Mouse (Mus musculus) liver, embryonic 16.5 days (tissue): ENCODE data around the gene Vmn1r225. TPM values are rescaled to one million over a fixed set of nuclear protein-coding genes. Genes with fewer than 3 reads are reported as not detected.
"Not testable (repeated sequence)": the region's sequence is repeated elsewhere in the genome, so short reads cannot be mapped to it uniquely, and the experiment has no call there.

ENCODE experiments used
- ATAC-seq: fragments of 200-750 bp; cut with Nextera tagmentation; 2 replicates; pipeline ENCODE4 v1.8.0; 2017; ENCODE audit warnings: low read depth, mild to moderate bottlenecking, moderate number of reproducible peaks, moderate library complexity
- H3K27ac ChIP-seq: fragments of 300-500 bp; sonication (generic); 2 replicates; pipeline ENCODE4 v1.5.1; 2014; ENCODE audit warnings: mild to moderate bottlenecking, low read length
- H3K27me3 ChIP-seq: fragments of 300-500 bp; sonication (generic); 2 replicates; pipeline ENCODE4 v1.6.1; 2014; ENCODE audit warnings: low read depth, low read length, mixed read lengths; ENCODE audit not compliant: control insufficient read depth, insufficient read depth
- H3K36me3 ChIP-seq: fragments of 300-500 bp; sonication (generic); 2 replicates; pipeline ENCODE4 v1.6.1; 2014; ENCODE audit warnings: mild to moderate bottlenecking; ENCODE audit not compliant: control insufficient read depth, insufficient read depth
- H3K4me1 ChIP-seq: fragments of 300-500 bp; sonication (generic); 2 replicates; pipeline ENCODE4 v1.6.1; 2014; ENCODE audit warnings: low read depth, low read length, mixed read lengths; ENCODE audit not compliant: control insufficient read depth
- H3K4me2 ChIP-seq: fragments of 300-500 bp; sonication (generic); 2 replicates; pipeline ENCODE4 v1.6.1; 2014; ENCODE audit warnings: low read depth, low read length, mixed read lengths
- H3K4me3 ChIP-seq: fragments of 300-500 bp; sonication (generic); 2 replicates; pipeline ENCODE4 v1.5.1; 2014; ENCODE audit warnings: low read depth, mild to moderate bottlenecking, low read length
- H3K9ac ChIP-seq: fragments of 300-500 bp; sonication (generic); 2 replicates; pipeline ENCODE4 v1.6.1; 2014; ENCODE audit warnings: low read depth, low read length
- H3K9me3 ChIP-seq: fragments of 300-500 bp; sonication (generic); replicated peaks from 2 replicates; pipeline ENCODE4 v1.6.1; 2016; ENCODE audit warnings: low read length; ENCODE audit not compliant: control insufficient read depth
- WGBS: fragments of 180-500 bp; shearing (Covaris S2); extraction: QIAGEN DNeasy Blood & Tissue Kit; methylation state at CpG from one replicate; pipeline ENCODE4 v1.1.7; 2014; ENCODE audit not compliant: insufficient replicate concordance; 5-methylcytosine and 5-hydroxymethylcytosine counted together
- polyA plus RNA-seq: library from polyadenylated mRNA; unstranded; fragments of >200 nt; fragmentation: Nextera tagmentation; extraction: Ambion mirVana; gene quantifications from 2 replicates; pipeline ENCODE4 v1.2.1, GENCODE M21; 2015

Gene Vmn1r225
- polyA plus RNA-seq: not detected in 2 replicates

GRCm38 (mm10) chr17:20497858-20498257, at the start of gene Vmn1r225:
Vmn1r225 (plus strand) TSS chr17:20498158.
- H3K4me1 ChIP-seq: no peaks in the 10 kb centered on the region
- ATAC-seq: no peak
- no peak within 1 kb of the TSS for H3K4me2 ChIP-seq
- no peaks in the 10 kb centered on the region for H3K9me3 ChIP-seq
- H3K36me3 ChIP-seq: no peaks in the 10 kb centered on the region
- no peak within 1 kb of the TSS for H3K27ac ChIP-seq
- H3K9ac ChIP-seq: no peak within 1 kb of the TSS
- H3K27me3 ChIP-seq: no peaks in the 10 kb centered on the region
- no peak within 1 kb of the TSS for H3K4me3 ChIP-seq

- no peaks in the 10 kb centered on the region for H3K36me3 ChIP-seq
- no peak overlapping the region for H3K27ac ChIP-seq
- H3K9me3 ChIP-seq: no peaks in the 10 kb centered on the region
- no peak overlapping the region for H3K4me2 ChIP-seq
- H3K9ac ChIP-seq: no peak overlapping the region
- 60% methylated on average over 3 of the region's 3 CpGs for WGBS
- ATAC-seq: no peak
- H3K4me3 ChIP-seq: no peak overlapping the region
- no peaks in the 10 kb centered on the region for H3K4me1 ChIP-seq
- no peaks in the 10 kb centered on the region for H3K27me3 ChIP-seq
Observed at GRCm38 (mm10) chr17:20473311-20473710, 24.6 kb upstream of the Vmn1r225 start.

GRCm38 (mm10) chr17:20481231-20481630, 16.7 kb upstream of the Vmn1r225 start, which contains the start of gene Vmn2r108:
Vmn2r108 (minus strand) TSS chr17:20481331.
- Histone ChIP-seq H3K27ac (no peak within 1 kb of the TSS), H3K9ac (no peak within 1 kb of the TSS), H3K4me1 (no peaks in the 10 kb centered on the region), H3K4me2 (no peak within 1 kb of the TSS), H3K36me3 (no peaks in the 10 kb centered on the region), H3K4me3 (no peak within 1 kb of the TSS), H3K27me3 (no peaks in the 10 kb centered on the region), H3K9me3 (no peaks in the 10 kb centered on the region)
- ATAC-seq: no peak

- not testable (repeated sequence) for H3K27me3 ChIP-seq, H3K9ac ChIP-seq, H3K9me3 ChIP-seq, H3K4me3 ChIP-seq, ATAC-seq, H3K27ac ChIP-seq, H3K4me1 ChIP-seq, H3K36me3 ChIP-seq, H3K4me2 ChIP-seq
Observed at GRCm38 (mm10) chr17:20508247-20508646, 10.3 kb downstream of the Vmn1r225 start.

Other genes starting within 250 kb of the Vmn1r225 start
- not detected in 2 replicates for gene Vmn2r106, start 212.6 kb upstream of the Vmn1r225 start, polyA plus RNA-seq
- not detected in 2 replicates for gene Vmn2r107, start 152.9 kb upstream of the Vmn1r225 start, polyA plus RNA-seq
- gene Vmn1r224, start 84.0 kb upstream of the Vmn1r225 start, polyA plus RNA-seq: not detected in 2 replicates
- gene Vmn2r108, start 16.8 kb upstream of the Vmn1r225 start, polyA plus RNA-seq: not detected in 2 replicates
- gene Vmn2r109, start 66.6 kb downstream of the Vmn1r225 start, polyA plus RNA-seq: not detected in 2 replicates
- gene Vmn2r110, start 98.3 kb downstream of the Vmn1r225 start, polyA plus RNA-seq: not detected in 2 replicates
- gene Fpr-rs3, start 126.7 kb downstream of the Vmn1r225 start, polyA plus RNA-seq: not detected in 2 replicates
- not detected in 2 replicates for gene Vmn1r226, start 184.7 kb downstream of the Vmn1r225 start, polyA plus RNA-seq
- gene Vmn1r227, start 231.7 kb downstream of the Vmn1r225 start, polyA plus RNA-seq: not detected in 2 replicates